In the genomic region with DNA sequence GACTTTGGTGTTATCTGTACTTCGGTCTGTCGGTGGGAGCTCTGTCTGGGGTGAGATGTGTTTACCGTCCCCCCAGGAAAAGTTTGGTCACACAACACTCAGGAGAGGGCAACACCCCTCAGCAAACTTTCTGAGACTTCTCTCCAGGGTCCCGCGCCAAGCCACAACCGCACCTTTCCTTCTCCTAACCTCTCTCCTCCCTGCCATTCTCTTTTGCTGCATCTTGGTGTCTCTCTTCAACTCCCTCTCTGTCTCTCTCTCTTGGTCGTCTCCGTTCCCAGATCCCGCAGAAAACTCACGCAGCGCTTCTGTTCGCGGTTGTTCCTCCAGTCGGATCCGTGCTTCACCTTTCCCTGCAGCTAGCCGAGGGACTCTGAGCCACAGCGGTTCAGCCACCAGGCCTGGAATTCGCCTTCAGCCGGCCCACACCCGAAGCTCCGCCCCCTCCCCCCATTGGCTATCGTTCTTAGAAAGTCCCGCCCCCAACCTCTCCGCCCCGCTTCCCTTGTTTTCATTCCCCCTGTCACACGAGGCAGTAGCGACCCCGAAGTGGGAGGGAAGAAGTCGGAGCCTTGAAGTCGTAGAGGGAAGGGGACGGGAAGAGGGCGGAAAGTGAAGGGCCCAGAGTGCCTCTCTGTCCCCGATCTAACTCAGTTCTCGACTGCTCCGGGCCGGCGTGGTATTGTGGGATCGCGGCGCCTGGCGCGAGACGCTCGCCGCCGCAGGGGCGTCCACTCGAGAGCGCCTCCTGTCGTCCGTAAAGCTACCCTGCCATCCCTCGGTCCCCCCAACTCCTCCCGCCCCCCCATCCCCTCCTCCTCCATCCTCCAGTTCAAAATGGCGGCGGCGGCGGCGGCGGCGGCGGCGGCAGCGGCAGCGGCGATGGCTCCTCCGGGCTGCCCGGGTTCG, we compare ENCODE assay signal across 8 mouse cellular contexts. TPM values are rescaled to one million over a fixed set of nuclear protein-coding genes. Genes with fewer than 3 reads are reported as not detected.
A peak's percentile ranks its signal among the peaks of the same experiment; 100 is the strongest.
DNase-seq lines count a peak whose midpoint lies in the region; ATAC-seq and TF ChIP-seq lines count a peak whose summit lies in the region.

A gene (minus strand): TSS at position 431 of the 909 bp plus-strand sequence.
A gene (plus strand): TSS at position 823 of the 909 bp plus-strand sequence.

- peaks cover 28% of the 10 kb centered on the region for H3K79me2 ChIP-seq in CH12.LX (replicated peaks; ENCODE audit: control insufficient read depth, extremely low read depth, insufficient read depth, poor library complexity, severe bottlenecking)

- H3K4me3 ChIP-seq in CH12.LX (replicated peaks in 1 of 3; ENCODE audit: low read depth in 2 of 3, low read length in 2 of 3, poor library complexity in 1 of 3): peak within 1 kb of the TSS; percentile 88 to 96 (median 89)
- peak within 1 kb of the TSS; percentile 99 for H3K4me3 ChIP-seq in forebrain, embryonic 11.5 days (ENCODE audit: low read depth, low read length)
- H3K4me3 ChIP-seq in heart, embryonic 16.5 days (ENCODE audit: low read length): peak within 1 kb of the TSS; percentile 100
- peak within 1 kb of the TSS; percentile 100 for H3K4me3 ChIP-seq in liver, embryonic 15.5 days (replicated peaks)
- peak within 1 kb of the TSS; percentile 100 for H3K4me3 ChIP-seq in neural tube, embryonic 12.5 days

- no peaks in the 10 kb centered on the region for H3K27me3 ChIP-seq in CH12.LX (replicated peaks)
- H3K27me3 ChIP-seq in forebrain, embryonic 11.5 days (ENCODE audit: control insufficient read depth, insufficient read depth, low read length): no peaks in the 10 kb centered on the region
- H3K27me3 ChIP-seq in heart, embryonic 16.5 days (ENCODE audit: control insufficient read depth, insufficient read depth, low read length): no peaks in the 10 kb centered on the region
- H3K27me3 ChIP-seq in liver, embryonic 15.5 days: no peaks in the 10 kb centered on the region
- H3K27me3 ChIP-seq in neural tube, embryonic 12.5 days (replicated peaks): no peaks in the 10 kb centered on the region

- H3K4me1 ChIP-seq in CH12.LX (ENCODE audit: control insufficient read depth in 1 of 2, insufficient read depth in 2 of 2): peaks cover 0 to 22% of the 10 kb centered on the region in 2 experiments; a peak in 3 of 4 replicates
- H3K4me1 ChIP-seq in forebrain, embryonic 11.5 days (replicated peaks; ENCODE audit: control insufficient read depth, insufficient read depth, low read length): 0 out of 2 replicates have a peak, but pooled peaks cover 3% of the 10 kb centered on the region
- H3K4me1 ChIP-seq in heart, embryonic 16.5 days (ENCODE audit: control insufficient read depth, insufficient read depth, low read length): peaks cover 10% of the 10 kb centered on the region
- H3K4me1 ChIP-seq in liver, embryonic 15.5 days (replicated peaks): peaks cover 24% of the 10 kb centered on the region
- peaks cover 9% of the 10 kb centered on the region for H3K4me1 ChIP-seq in neural tube, embryonic 12.5 days

- dilution Hi-C loops in CH12.LX (cut with MboI; ENCODE audit: extremely low pct_ligation_motif_present, extremely low pct_unique_long_range_greater_than_20kb, low sequenced_read_pairs): no loop called here

- DNase-seq in CH12.LX (ENCODE audit: extremely low read depth): peak; percentile 94
- DNase-seq in c-Kit-positive CD71-positive TER-119-negative erythroid progenitor cells, embryonic 14.5 days (ENCODE audit: low read depth): peak; percentile 87
- DNase-seq in forebrain, embryonic 11.5 days (ENCODE audit: low spot score): peak; percentile 98
- peak; percentile 97 to 98 for DNase-seq in kidney, postnatal 36 days
- peak; percentile 99 for DNase-seq in telencephalon, adult 2 months (ENCODE audit: low read depth, low spot score)

- peak; percentile 22 for TF ChIP-seq RAD21 in CH12.LX (IDR thresholded peaks at IDR 0.05; ENCODE audit: low read depth, low read length)

- no peak for TF ChIP-seq EP300 in CH12.LX (IDR thresholded peaks at IDR 0.05; ENCODE audit: low read length)

- in situ Hi-C loops in CH12.LX (cut with MboI; ENCODE audit: low pct_ligation_motif_present, low pct_unique_long_range_greater_than_20kb, low sequenced_read_pairs): no loop called here

- peak within 1 kb of the TSS; percentile 93 for H3K9ac ChIP-seq in CH12.LX (ENCODE audit: insufficient read depth, low read depth)
- H3K9ac ChIP-seq in forebrain, embryonic 11.5 days (ENCODE audit: low read length): peak within 1 kb of the TSS; percentile 99
- peak within 1 kb of the TSS; percentile 100 for H3K9ac ChIP-seq in heart, embryonic 16.5 days (ENCODE audit: low read length)
- peak within 1 kb of the TSS; percentile 99 for H3K9ac ChIP-seq in liver, embryonic 15.5 days
- H3K9ac ChIP-seq in neural tube, embryonic 12.5 days: peak within 1 kb of the TSS; percentile 97

- peak; percentile 94 for ATAC-seq in forebrain, embryonic 11.5 days (replicated peaks; ENCODE audit: low FRiP score)
- peak; percentile 94 for ATAC-seq in heart, embryonic 16.5 days (replicated peaks; ENCODE audit: extremely low read depth, insufficient read depth, low FRiP score)
- peak; percentile 88 for ATAC-seq in liver, embryonic 15.5 days (ENCODE audit: insufficient read depth)
- ATAC-seq in neural tube, embryonic 12.5 days (ENCODE audit: low FRiP score, low read depth): peak; percentile 94

- H3K9me3 ChIP-seq in CH12.LX (replicated peaks; ENCODE audit: low read length): no peaks in the 10 kb centered on the region
- H3K9me3 ChIP-seq in forebrain, embryonic 11.5 days (ENCODE audit: control insufficient read depth, low read length): no peaks in the 10 kb centered on the region
- no peaks in the 10 kb centered on the region for H3K9me3 ChIP-seq in heart, embryonic 16.5 days (replicated peaks; ENCODE audit: control insufficient read depth, low read length)
- H3K9me3 ChIP-seq in liver, embryonic 15.5 days (replicated peaks): no peaks in the 10 kb centered on the region
- H3K9me3 ChIP-seq in neural tube, embryonic 12.5 days: no peaks in the 10 kb centered on the region

- WGBS in forebrain, embryonic 11.5 days: under 1% methylated on average over 62 of the region's 68 CpGs
- under 1% methylated on average over 67 of the region's 68 CpGs for WGBS in heart, embryonic 16.5 days
- WGBS in liver, embryonic 15.5 days (ENCODE audit: insufficient replicate concordance): under 1% methylated on average over 67 of the region's 68 CpGs
- WGBS in neural tube, embryonic 12.5 days: under 1% methylated on average over 67 of the region's 68 CpGs

- peak; percentile 79 for TF ChIP-seq POLR2A in CH12.LX (IDR thresholded peaks at IDR 0.05; ENCODE audit: low read depth, low read length)

- TF ChIP-seq CTCF in CH12.LX (conservative IDR thresholded peaks at IDR 0.05 in 1 of 2, IDR thresholded peaks at IDR 0.05 in 1 of 2; ENCODE audit: low read depth in 2 of 2, low read length in 2 of 2): peak in 1 of 2 experiments; percentile 66; a peak in 2 of 4 replicates

- H3K36me3 ChIP-seq in CH12.LX (replicated peaks in 1 of 2; ENCODE audit: control insufficient read depth in 1 of 2, insufficient read depth in 1 of 2, low read length in 1 of 2): peaks cover 3% of the 10 kb centered on the region in 2 experiments
- no peaks in the 10 kb centered on the region for H3K36me3 ChIP-seq in forebrain, embryonic 11.5 days (ENCODE audit: control insufficient read depth, insufficient read depth, low read length)
- peaks cover 6% of the 10 kb centered on the region for H3K36me3 ChIP-seq in heart, embryonic 16.5 days (ENCODE audit: control insufficient read depth, insufficient read depth)
- H3K36me3 ChIP-seq in liver, embryonic 15.5 days (replicated peaks): no peaks in the 10 kb centered on the region
- H3K36me3 ChIP-seq in neural tube, embryonic 12.5 days: no peaks in the 10 kb centered on the region; the same call in 1 of the 2 replicates

- H3K4me2 ChIP-seq in CH12.LX (ENCODE audit: insufficient read depth, low read depth, poor library complexity, severe bottlenecking): peak within 1 kb of the TSS; percentile 82
- H3K4me2 ChIP-seq in forebrain, embryonic 11.5 days (ENCODE audit: low read depth, low read length, severe bottlenecking): peak within 1 kb of the TSS; percentile 69
- H3K4me2 ChIP-seq in heart, embryonic 16.5 days (ENCODE audit: low read depth, low read length): peak within 1 kb of the TSS; percentile 92
- H3K4me2 ChIP-seq in liver, embryonic 15.5 days: peak within 1 kb of the TSS; percentile 94
- peak within 1 kb of the TSS; percentile 84 for H3K4me2 ChIP-seq in neural tube, embryonic 12.5 days (replicated peaks)

- peak within 1 kb of the TSS; percentile 83 for H3K27ac ChIP-seq in CH12.LX (ENCODE audit: insufficient read depth, low read depth)
- peak within 1 kb of the TSS; percentile 95 for H3K27ac ChIP-seq in forebrain, embryonic 11.5 days (ENCODE audit: low read depth, low read length)
- H3K27ac ChIP-seq in heart, embryonic 16.5 days (ENCODE audit: low read length): peak within 1 kb of the TSS; percentile 99
- H3K27ac ChIP-seq in liver, embryonic 15.5 days (replicated peaks): peak within 1 kb of the TSS; percentile 94
- peak within 1 kb of the TSS; percentile 97 for H3K27ac ChIP-seq in neural tube, embryonic 12.5 days

TF ChIP-seq in CH12.LX, 34 proteins besides CTCF, POLR2A, EP300 and RAD21 (continues in another document):
- no peak for TF ChIP-seq MAFK (IDR thresholded peaks at IDR 0.05; ENCODE audit: insufficient replicate concordance, low read length)
- peak; percentile 80 for TF ChIP-seq ELF1 (IDR thresholded peaks at IDR 0.05; ENCODE audit: low read depth, low read length)
- TF ChIP-seq CHD2 (IDR thresholded peaks at IDR 0.05; ENCODE audit: low read length): peak; percentile 59
- TF ChIP-seq CHD1 (IDR thresholded peaks at IDR 0.05; ENCODE audit: low read depth, low read length): no peak
- no peak for TF ChIP-seq RCOR1 (conservative IDR thresholded peaks at IDR 0.05; ENCODE audit: low read depth, low read length)

RNA-seq across cellular contexts. Expression of the first gene that starts in this region (rescaled TPM):
- total RNA-seq in CH12.LX (2012; rRNA removed): 11.8 and 11.9 TPM in 2 replicates
- total RNA-seq in CH12.LX (2014; rRNA removed): 11.0 and 13.2 TPM in 2 replicates
- polyA plus RNA-seq in CH12.LX (2012; ENCODE audit: insufficient read length, low read depth): 11.6 and 12.2 TPM in 2 replicates
- 30.5 and 34.3 TPM in 2 replicates for polyA plus RNA-seq in forebrain, embryonic 11.5 days (2014; fragmentation: Nextera tagmentation; extraction: Ambion mirVana)
- polyA plus RNA-seq in heart, embryonic 16.5 days (2015; fragmentation: Nextera tagmentation; extraction: Ambion mirVana): 53.0 and 53.1 TPM in 2 replicates
- 16.2 and 16.6 TPM in 2 replicates for polyA plus RNA-seq in liver, embryonic 15.5 days (2015; fragmentation: Nextera tagmentation; extraction: Ambion mirVana)
- polyA plus RNA-seq in neural tube, embryonic 12.5 days (2016; fragmentation: Nextera tagmentation; extraction: Ambion mirVana): 36.5 and 39.8 TPM in 2 replicates

RNA-seq across cellular contexts. Expression of the second gene that starts in this region (rescaled TPM):
- 11.9 and 12.3 TPM in 2 replicates for total RNA-seq in CH12.LX (2012; rRNA removed)
- total RNA-seq in CH12.LX (2014; rRNA removed): 5.3 and 5.9 TPM in 2 replicates
- polyA plus RNA-seq in CH12.LX (2012; ENCODE audit: insufficient read length, low read depth): 21.8 and 24.9 TPM in 2 replicates
- 25.7 and 25.8 TPM in 2 replicates for polyA plus RNA-seq in forebrain, embryonic 11.5 days (2014; fragmentation: Nextera tagmentation; extraction: Ambion mirVana)
- polyA plus RNA-seq in heart, embryonic 16.5 days (2015; fragmentation: Nextera tagmentation; extraction: Ambion mirVana): 13.2 and 14.0 TPM in 2 replicates
- 5.2 and 6.6 TPM in 2 replicates for polyA plus RNA-seq in liver, embryonic 15.5 days (2015; fragmentation: Nextera tagmentation; extraction: Ambion mirVana)
- 27.9 and 29.2 TPM in 2 replicates for polyA plus RNA-seq in neural tube, embryonic 12.5 days (2016; fragmentation: Nextera tagmentation; extraction: Ambion mirVana)

Comparison
In these comparisons a context has a peak if more than half of its experiments do, and no peak if none do; other contexts are left out.
1. Peak in every context shown above with its lines: DNase-seq, ATAC-seq, H3K4me3 ChIP-seq and H3K27ac ChIP-seq.